Mouse (Mus musculus) lung, postnatal 10 days (tissue): Measurements from ENCODE around the gene Dctn5.
"Not testable (repeated sequence)": the region's sequence is repeated elsewhere in the genome, so short reads cannot be mapped to it uniquely, and the experiment has no call there.

Experiments
- DNase-seq: peaks from one replicate; pipeline ENCODE4 v3.0.0; 2021

The Dctn5 gene

GRCm38 (mm10) chr7:122132497-122133337, at the start of gene Dctn5, which contains the start of gene Palb2:
Gene Dctn5, plus strand, starts transcription at chr7:122133041.
Gene Palb2, minus strand, starts transcription at chr7:122132985.
- DNase-seq, result peak; percentile 99

DNA sequence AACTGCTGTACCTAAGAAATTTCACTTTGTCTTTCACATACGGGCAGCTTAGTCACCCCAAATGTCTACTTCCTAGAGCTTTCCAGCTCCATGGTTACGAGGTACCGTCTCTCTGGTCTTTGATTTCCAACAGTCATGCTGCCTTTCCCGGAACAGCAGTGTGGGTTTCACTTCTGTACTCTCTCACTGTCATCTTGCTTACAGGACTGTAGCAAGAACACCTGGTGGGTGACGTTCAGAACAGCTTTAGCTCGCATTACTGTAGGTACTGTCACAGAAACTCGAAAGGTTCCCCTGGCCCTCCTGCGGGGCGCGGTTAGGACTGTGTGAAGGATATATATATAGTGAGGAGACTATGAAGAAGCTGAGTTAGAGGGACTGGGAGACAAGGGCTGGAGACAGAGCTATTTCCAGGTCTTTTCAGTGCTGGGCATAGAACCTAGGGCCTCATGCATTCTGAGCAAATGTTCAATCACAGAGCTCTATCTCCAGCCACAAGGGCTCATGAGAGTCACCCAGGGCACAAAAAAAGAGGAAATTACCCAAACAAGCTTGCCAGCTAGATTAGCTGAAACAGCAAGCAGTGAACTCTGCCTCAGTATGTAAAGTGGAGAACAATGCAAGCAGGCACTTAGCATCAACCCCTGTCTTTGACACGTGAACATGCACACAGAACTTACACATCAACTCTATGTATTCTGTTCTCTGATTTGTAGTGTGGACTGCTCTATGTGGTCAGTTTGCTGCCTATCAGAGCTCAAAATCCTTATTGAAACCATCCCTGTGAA, 45.5 kb upstream of the Dctn5 start:
- DNase-seq, result no peak

- peak; percentile 7 for DNase-seq
These were observed 38.1 kb upstream of the Dctn5 start for GRCm38 (mm10) chr7:122094564-122095330.

DNA sequence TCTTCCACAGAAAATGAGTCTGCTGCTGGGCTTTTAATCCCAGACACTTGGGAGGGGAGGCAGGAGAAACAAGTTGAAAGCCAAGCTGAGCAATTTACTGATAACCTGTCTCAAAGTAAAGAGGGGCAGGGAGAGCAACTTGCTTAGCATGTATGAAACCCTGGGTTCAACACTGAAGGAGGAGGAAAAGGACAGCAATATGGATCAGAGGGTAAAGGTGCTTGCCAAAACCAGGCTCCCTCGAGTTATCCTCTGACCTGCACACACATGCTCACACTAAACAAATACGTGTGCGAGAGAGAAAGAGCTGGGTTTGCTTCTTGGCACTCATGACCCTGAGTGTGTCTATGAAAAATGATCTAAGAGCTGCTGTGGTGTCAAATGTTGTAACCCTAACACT, 34.8 kb upstream of the Dctn5 start:
- DNase-seq, result no peak

- DNase-seq, result peak; percentile 49
These were observed 33.6 kb upstream of the Dctn5 start for GRCm38 (mm10) chr7:122099222-122099621.

DNA sequence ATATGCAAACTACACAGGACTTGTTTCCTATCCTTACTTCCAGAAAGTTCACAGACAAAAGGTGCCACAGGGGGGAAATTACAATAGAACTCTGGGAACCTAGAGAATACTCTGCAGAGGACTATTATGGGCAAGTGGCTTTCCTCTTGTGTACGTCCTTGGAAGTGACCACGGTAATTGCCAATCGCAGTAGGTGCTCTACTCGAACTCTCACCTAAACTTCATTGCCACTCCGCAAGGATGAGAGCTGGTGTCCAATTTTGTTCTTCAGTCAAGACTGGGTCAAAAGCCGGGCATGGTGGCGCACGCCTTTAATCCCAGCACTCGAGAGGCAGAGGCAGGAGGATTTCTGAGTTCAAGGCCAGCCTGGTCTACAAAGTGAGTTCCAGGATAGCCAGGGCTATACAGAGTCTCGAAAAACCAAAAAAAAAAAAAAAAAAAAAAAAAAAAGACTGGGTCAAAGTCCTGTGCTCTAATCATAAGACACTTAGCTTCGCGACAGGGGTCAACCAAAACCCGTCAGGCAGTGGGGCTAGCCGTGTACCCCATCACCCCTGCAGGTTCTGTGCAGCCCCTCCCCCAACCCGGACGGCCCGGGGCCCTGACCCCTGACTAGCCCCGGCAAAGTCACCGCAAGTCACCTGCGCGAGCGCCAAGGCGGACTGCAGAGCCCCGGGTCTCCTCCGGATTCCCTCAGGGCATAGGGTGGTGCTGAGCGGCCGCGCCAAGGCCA, 31.7 kb upstream of the Dctn5 start:
- not testable (repeated sequence) for DNase-seq

GRCm38 (mm10) chr7:122101747-122102244, 31.0 kb upstream of the Dctn5 start, which contains the start of gene Ndufab1:
Gene Ndufab1, minus strand, starts transcription at chr7:122101886.
- DNase-seq, result peak; percentile 89

DNA sequence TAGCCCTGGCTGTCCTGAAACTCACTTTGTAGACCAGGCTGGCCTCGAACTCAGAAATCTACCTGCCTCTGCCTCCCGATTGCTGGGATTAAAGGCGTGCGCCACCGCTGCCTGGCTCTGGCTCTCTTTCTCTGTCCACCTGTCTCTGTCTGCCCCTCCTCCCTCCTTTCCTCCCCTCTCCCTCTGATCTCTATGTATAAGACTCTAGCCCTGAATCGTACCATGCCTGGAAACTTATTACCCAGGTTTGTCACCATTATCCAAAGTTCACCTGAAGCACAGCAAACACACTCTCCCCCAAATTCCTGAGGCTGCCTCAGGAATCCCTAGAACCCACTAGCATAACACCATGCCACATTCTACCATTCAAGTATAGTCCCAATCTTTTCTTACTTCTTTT, 24.6 kb upstream of the Dctn5 start:
- DNase-seq, result no peak

DNA sequence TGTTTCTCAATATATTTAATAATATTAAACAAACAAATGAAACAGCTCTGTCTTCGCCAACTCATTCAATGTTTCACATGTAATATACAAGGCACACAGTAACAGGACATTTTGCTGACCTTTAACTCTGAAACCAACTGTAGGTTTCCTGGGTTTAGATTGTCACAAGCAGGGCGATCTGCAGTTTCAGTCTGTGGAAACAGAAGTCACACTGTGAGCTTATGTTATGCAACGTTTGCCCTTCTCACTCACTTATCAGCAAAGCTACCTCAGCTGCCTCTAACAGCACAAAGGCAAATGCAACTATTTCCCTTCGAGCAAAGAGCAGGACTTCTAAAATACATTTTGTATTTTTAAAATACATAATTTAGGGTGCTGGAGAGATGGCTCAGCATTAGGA, 9.3 kb upstream of the Dctn5 start:
- no peak for DNase-seq

- no peak for DNase-seq
These were observed 7.2 kb upstream of the Dctn5 start for GRCm38 (mm10) chr7:122125636-122126035.

DNA sequence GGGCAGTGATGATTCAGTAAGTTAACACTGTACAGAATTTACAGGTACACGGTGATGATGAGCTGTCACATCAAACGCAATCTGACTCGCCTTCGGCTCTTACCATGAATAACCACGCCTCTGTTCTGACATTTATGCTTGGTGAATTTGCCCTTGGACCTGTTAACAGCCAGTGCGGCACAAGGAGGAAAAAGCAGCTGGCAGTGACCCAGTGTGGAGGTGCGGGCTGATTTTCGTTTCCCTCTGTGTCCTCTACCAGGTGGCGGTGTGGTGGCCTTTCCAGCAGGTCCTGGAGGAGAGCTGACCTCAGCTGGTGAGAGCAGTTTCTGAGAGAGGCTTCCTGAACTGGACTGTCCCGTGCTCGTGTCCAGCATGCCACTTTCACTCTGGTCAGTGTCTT, 5.9 kb upstream of the Dctn5 start:
- DNase-seq, result no peak

- DNase-seq, result no peak
These were observed 1.0 kb upstream of the Dctn5 start for GRCm38 (mm10) chr7:122131834-122132233.

DNA sequence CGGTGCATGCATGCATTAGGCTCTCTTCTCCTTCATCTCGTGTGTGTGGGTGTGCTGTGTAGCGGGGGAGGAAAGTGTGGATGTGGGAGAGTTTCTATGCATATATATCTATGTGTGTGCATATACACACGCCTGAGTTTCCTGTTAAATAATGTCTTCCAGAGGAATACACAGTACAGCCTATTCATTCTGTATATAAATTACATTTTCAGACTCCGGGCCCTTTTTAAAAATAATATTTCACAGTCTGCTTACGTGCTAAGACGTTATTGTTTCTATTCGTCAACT, 441 bp downstream of the Dctn5 start:
- DNase-seq, result no peak

- DNase-seq, result peak; percentile 7
These were observed 2.2 kb downstream of the Dctn5 start for GRCm38 (mm10) chr7:122135070-122135469.

- no peak for DNase-seq
These were observed 4.2 kb downstream of the Dctn5 start for GRCm38 (mm10) chr7:122137071-122137470.

- no peak for DNase-seq
These were observed 5.3 kb downstream of the Dctn5 start for GRCm38 (mm10) chr7:122138190-122138589.

DNA sequence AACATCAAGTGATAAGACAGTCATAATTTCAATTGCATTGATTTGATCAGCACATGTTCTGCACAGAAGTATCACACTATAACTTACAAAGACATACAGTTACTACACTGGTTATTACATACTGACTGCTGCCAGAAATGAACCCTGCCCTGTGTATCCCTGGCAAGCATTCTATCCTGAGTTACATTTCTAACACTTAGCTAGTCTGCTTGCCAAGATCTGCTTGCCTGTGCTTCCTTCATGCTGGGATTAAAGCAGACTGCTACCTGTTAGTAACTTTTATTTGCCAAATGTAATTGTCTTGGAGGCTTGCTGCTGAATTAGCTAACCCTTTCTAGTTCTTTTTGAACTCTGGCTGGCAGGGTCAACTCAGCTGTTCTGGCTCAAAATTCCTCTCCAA, 8.2 kb downstream of the Dctn5 start:
- no peak for DNase-seq

DNA sequence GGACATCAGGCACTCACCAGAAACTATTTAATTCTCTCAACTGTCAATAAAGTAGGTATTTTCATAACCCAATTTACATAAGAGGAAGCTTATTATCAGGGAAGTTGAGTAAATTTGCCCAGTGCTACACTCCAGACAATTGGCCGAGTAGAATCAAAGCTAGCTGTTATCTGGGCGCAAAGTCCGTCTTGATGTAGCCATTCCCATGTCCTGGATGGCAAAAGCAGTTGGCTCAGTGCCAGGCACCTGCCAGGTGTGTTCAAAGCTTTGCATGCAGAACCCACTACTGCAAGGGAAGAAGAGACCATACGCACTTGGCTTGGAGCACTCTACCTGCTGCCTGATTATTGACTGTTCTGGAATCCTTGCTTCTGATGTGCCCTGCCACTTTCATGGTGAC, 19.6 kb downstream of the Dctn5 start:
- DNase-seq, result no peak

DNA sequence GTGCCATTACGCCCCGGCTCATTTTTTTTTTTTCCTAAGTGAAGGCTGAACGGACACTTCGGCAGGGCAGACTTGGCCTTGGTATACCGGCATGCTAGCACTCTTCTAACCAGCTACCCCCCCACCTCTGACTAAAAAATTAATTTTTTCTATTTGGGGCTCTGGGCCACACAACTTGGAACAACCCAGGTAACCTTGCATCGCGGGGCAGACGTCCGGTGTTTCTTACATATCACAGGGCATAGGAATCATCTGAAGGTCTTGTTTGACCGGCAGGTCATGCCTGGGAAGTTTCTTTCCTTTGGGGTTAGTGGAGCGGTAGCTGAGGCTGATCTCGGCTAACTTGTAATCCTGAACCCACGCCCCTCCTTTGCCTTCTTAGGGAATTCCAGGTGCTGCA, 25.6 kb downstream of the Dctn5 start:
- DNase-seq, result no peak

- DNase-seq, result peak; percentile 85
These were observed 26.4 kb downstream of the Dctn5 start, which contains the start of gene Plk1 for GRCm38 (mm10) chr7:122158915-122159902. Gene Plk1, plus strand, starts transcription at chr7:122159439.

- no peak for DNase-seq
These were observed 27.2 kb downstream of the Dctn5 start for GRCm38 (mm10) chr7:122160037-122160436.
